Mouse (Mus musculus) layer of hippocampus, adult 11-12 months (tissue): Measurements from ENCODE around the gene Dach1.

Source experiments
- DNase-seq: peaks from one replicate; pipeline ENCODE4 v3.0.0; 2022; ENCODE audit warnings: low spot score

The Dach1 gene

GRCm38 (mm10) chr14:98035261-98035660, 134.3 kb downstream of the Dach1 start:
- DNase-seq: no peak

GRCm38 (mm10) chr14:98023540-98023939, 146.0 kb downstream of the Dach1 start:
- no peak for DNase-seq

- no peak for DNase-seq
Observed at GRCm38 (mm10) chr14:98014053-98014452, 155.5 kb downstream of the Dach1 start.

- no peak for DNase-seq
Observed at GRCm38 (mm10) chr14:98008501-98008900, 161.1 kb downstream of the Dach1 start.

GRCm38 (mm10) chr14:98002021-98002680, 167.4 kb downstream of the Dach1 start:
- DNase-seq: no peak

- no peak for DNase-seq
Observed at GRCm38 (mm10) chr14:97998584-97998983, 171.0 kb downstream of the Dach1 start.

- DNase-seq: no peak
Observed at GRCm38 (mm10) chr14:97983251-97983650, 186.3 kb downstream of the Dach1 start.

- DNase-seq: no peak
Observed at GRCm38 (mm10) chr14:97982676-97983075, 186.9 kb downstream of the Dach1 start.

GRCm38 (mm10) chr14:97980879-97981278, 188.7 kb downstream of the Dach1 start:
- DNase-seq: no peak

- DNase-seq: no peak
Observed at GRCm38 (mm10) chr14:97976091-97976490, 193.5 kb downstream of the Dach1 start.

- no peak for DNase-seq
Observed at GRCm38 (mm10) chr14:97975447-97975846, 194.1 kb downstream of the Dach1 start.

GRCm38 (mm10) chr14:97964543-97965069, 205.0 kb downstream of the Dach1 start:
- no peak for DNase-seq

- no peak for DNase-seq
Observed at GRCm38 (mm10) chr14:97963624-97964023, 205.9 kb downstream of the Dach1 start.

- no peak for DNase-seq
Observed at GRCm38 (mm10) chr14:97956356-97956755, 213.2 kb downstream of the Dach1 start.

GRCm38 (mm10) chr14:97945471-97945870, 224.1 kb downstream of the Dach1 start:
- DNase-seq: no peak

GRCm38 (mm10) chr14:97944643-97945268, 224.8 kb downstream of the Dach1 start:
- no peak for DNase-seq

- no peak for DNase-seq
Observed at GRCm38 (mm10) chr14:97942361-97942760, 227.2 kb downstream of the Dach1 start.

GRCm38 (mm10) chr14:97896622-97897021, 272.9 kb downstream of the Dach1 start:
- no peak for DNase-seq

GRCm38 (mm10) chr14:97881976-97882375, 287.6 kb downstream of the Dach1 start:
- DNase-seq: no peak

- no peak for DNase-seq
Observed at GRCm38 (mm10) chr14:97871001-97871400, 298.6 kb downstream of the Dach1 start.

GRCm38 (mm10) chr14:97858384-97858783, 311.2 kb downstream of the Dach1 start:
- DNase-seq: peak; percentile 6

- DNase-seq: no peak
Observed at GRCm38 (mm10) chr14:97857276-97857675, 312.3 kb downstream of the Dach1 start.

- DNase-seq: no peak
Observed at GRCm38 (mm10) chr14:97855345-97855744, 314.2 kb downstream of the Dach1 start.

- no peak for DNase-seq
Observed at GRCm38 (mm10) chr14:97850486-97850885, 319.1 kb downstream of the Dach1 start.
